Mouse (Mus musculus) urinary bladder, postnatal 4 days (tissue): ENCODE measurements around the gene 3100002H09Rik.

Experiments
- DNase-seq, 2 experiments: peaks; one replicate each; pipeline ENCODE4 v3.0.0; 2021 to 2022; ENCODE audit warnings: low spot score in 2 of 2

Gene 3100002H09Rik

GRCm38 (mm10) chr4:124610703-124611102, at the start of gene 3100002H09Rik:
Gene 3100002H09Rik, minus strand, starts transcription at chr4:124610803.
- DNase-seq = no peak

GRCm38 (mm10) chr4:124659251-124660217, 48.9 kb upstream of the 3100002H09Rik start:
- no peak for DNase-seq

DNA sequence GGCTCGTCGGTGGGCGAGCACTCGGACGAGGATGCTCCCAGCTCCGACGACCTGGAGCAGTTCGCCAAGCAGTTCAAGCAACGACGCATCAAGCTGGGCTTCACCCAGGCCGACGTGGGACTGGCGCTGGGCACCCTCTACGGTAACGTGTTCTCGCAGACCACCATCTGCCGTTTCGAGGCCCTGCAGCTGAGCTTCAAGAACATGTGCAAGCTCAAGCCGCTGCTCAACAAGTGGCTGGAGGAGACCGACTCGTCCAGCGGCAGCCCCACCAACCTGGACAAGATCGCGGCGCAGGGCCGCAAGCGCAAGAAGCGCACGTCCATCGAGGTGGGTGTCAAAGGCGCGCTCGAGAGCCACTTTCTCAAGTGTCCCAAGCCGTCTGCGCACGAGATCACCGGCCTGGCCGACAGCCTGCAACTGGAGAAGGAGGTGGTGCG, 47.8 kb upstream of the 3100002H09Rik start:
- DNase-seq = no peak

DNA sequence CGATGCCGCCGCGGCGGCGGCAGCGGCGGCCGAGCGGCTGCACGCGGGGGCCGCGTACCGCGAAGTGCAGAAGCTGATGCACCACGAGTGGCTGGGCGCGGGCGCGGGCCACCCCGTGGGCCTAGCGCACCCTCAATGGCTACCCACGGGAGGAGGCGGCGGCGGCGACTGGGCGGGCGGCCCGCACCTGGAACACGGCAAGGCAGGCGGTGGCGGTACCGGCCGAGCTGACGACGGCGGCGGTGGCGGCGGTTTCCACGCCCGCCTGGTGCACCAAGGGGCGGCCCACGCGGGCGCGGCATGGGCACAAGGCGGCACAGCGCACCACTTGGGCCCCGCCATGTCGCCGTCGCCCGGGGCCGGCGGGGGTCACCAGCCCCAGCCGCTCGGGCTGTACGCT, 47.2 kb upstream of the 3100002H09Rik start:
- no peak for DNase-seq

DNA sequence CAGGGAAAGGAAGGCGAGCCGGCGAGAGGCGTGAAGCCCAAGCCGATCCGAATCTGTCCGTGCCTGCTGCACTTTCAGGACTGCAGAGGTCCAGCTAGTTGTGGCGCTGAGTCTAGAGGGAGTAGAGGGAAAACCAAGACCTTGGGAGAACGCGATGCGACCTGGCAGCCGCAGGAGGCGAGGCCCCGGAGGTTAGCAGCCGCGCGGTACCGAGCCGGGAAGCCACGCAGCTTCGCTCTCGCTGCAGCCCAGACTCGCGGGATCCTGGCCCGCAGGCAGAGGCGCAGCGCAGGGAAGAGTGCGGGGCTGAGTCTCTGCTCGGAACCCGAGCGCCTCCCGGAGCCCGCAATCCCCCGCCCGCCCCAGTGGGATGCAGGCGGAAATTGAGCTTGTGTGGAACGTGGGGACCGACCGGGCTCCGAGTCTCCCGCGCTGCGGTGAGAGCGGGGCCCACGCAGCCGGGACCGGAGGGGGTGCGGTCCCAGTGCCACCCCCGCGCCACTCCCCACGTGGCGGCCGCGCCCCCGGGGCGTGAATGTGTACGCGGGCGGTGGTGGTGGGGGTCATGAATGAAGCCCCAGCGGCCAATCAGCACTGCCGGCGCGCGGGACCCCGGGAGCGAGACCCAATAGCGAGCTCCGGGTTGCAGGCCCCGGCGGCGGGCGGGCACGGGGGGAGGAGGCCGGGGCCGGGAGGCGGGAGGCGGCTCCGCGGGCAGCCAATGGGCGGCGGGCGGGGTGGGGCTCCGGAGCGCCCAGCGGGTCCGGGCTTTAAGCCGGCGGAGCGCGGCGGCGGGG, 46.4 kb upstream of the 3100002H09Rik start:
- DNase-seq = peak; percentile 68 to 73

- DNase-seq = no peak
Measured at GRCm38 (mm10) chr4:124656518-124656853, 45.9 kb upstream of the 3100002H09Rik start, which contains the start of gene Pou3f1. Gene Pou3f1, plus strand, starts transcription at chr4:124656807.

GRCm38 (mm10) chr4:124652886-124653285, 42.3 kb upstream of the 3100002H09Rik start:
- no peak for DNase-seq

- DNase-seq = no peak
Measured at GRCm38 (mm10) chr4:124647909-124648308, 37.3 kb upstream of the 3100002H09Rik start.

DNA sequence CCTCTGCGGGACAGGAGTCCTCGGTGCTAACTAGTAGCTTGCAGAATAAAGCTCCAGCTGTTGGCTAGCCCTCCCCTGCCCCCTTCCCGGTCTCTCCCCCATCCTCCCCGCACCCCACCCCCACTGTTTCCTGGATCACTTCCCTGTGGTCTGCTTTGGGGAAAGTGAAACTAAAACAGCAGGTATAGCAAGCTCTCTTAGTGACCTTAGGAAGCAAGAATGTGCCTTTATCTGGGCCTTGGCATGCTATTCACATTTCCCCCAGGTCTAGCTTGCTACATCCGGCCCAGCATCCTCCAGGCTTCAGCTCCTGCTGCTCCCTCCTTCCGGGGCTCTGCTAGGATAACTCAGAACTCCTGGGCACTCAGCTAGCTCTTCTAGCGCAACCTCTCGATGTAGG, 36.0 kb upstream of the 3100002H09Rik start:
- DNase-seq = no peak

GRCm38 (mm10) chr4:124644974-124645433, 34.4 kb upstream of the 3100002H09Rik start:
- no peak for DNase-seq

DNA sequence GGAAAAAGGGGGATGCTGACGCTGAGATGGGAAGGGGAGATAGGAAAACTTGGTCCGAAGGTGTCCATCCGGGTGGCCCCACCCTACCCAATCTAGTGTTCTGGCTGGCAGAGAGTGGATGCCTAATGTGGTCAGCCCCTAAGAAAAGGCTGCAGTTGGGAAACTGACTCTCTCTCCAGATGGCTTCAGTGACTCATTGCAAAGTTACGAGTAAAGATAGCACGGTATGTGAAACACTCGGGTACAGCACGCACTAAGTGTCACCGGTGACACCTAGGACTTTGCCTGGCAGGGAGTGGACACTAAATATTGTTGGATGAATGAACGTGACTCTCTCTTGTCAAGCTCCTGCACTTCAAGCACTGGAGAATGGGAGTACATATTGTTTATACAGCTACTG, 33.3 kb upstream of the 3100002H09Rik start:
- DNase-seq = no peak

DNA sequence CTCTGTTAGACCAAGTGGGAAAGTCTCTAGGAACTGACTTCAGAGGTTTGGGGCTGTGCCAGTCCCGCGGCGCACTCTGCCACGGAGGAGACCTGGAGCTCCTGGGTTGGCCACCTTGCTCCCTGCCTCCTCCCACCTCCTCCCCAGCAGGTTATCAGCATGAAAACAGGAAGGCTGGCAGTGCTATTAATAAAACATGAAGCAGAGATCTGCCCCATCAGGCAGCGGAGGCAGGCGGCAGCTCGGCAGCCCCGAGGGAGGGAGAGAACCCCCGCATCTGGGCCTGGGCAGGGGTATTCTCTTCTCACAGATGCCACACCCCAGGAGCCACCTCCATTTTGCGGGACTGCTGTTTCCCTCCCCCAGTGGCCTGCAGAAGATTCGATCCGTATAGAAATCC, 29.1 kb upstream of the 3100002H09Rik start:
- DNase-seq = no peak

GRCm38 (mm10) chr4:124633281-124633680, 22.7 kb upstream of the 3100002H09Rik start:
- DNase-seq = peak in 1 of 2 experiments; percentile 75

DNA sequence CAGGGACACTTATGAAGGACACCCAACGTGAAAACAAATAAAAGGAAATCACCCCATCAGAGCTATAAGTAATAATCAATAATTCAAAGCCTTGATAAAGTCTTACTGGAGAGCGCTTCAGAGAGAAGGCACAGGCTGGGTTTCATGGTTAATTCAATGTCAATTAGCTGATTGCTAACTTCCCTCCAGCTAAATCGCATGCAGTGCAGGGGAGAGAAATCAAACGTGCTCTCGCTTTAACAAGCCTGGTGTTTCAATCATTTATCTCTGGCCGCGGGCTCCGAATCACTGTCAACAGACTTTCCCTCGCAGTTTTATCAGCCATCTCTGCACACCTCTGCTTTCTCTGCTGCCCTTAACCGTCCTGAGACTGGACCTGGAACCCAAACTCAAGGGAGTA, 22.3 kb upstream of the 3100002H09Rik start:
- no peak for DNase-seq

DNA sequence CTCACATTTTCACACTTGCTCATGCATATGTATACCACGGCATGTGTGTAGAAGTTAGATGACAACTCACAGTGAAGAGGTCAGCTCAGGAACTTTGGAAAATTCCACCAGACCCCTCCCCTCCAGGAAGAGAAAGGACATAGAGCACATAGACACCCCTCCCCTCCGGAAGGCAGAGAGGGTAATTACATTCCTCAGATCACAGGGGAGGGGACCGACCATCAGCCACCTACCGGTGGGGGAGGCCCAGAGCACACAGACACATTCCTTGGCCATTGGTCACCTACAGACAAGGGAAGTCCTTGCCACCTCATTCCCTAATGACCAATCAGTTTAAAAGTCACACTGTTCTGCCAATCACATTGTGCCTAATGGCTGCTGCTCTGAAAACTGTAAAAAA, 20.9 kb upstream of the 3100002H09Rik start:
- no peak for DNase-seq

DNA sequence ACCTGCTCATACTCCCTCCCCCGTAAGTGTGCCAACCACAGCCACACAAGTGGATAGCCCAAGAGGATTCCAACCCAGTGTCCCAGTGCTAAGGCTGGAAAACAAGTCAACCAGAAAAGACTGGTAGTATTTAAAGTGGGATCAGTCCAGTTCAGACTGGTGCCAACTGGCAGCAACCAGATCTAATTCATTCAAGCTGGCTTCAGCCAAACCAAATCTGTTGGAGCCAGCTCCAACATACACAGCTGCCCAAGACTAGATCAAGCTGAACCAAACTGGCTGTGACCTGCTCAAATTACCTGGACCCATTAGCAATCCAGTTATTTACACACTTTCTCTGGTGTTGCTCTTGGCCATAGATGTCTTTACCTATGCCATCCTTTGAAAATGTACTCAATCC, 16.2 kb upstream of the 3100002H09Rik start:
- DNase-seq = no peak

DNA sequence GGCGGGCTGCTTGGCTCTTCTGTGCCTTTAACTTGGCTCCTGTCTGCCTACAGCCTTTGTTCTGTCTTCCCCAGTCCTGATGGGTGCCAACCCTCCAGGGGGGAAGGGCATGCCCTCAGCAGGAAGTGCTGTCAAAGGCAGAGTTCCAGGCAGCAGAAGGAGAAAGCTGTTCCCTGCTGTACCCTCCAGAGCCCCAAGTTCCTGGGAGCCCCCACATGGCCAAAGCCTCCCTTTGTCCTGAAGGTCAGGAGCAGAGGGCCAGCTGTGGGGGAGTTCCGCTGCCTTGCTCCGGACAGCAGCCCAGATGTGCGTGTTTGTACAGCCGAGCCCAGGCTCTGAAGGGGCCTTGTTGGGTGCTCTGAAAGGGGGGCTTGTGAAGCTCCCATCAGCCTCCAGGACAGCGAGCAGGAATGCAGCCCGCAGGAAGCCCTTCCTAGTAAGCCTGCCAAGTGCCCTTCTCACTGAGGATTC, 13.5 kb upstream of the 3100002H09Rik start:
- DNase-seq = no peak

GRCm38 (mm10) chr4:124622566-124622965, 12.0 kb upstream of the 3100002H09Rik start:
- DNase-seq = no peak

DNA sequence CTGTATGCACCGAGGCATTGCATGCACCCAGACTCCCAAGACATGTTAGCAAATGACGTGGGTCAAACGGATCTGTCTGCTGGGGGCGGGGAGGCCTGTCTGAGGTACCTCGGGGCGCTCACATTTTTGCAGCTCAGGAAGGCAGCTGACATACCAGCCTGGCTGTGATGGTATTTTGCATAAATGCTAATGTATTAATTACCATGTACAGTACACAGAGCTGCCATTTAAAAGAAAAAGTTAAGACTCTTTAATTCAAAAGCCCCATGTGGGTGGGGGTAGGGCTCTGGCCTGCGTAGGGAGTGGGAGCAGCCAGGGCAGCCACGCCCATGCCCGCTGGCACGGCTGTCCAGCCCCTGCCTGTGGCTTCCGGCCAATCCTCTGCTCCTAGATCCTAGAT, 10.8 kb upstream of the 3100002H09Rik start:
- DNase-seq = no peak

- DNase-seq = no peak
Measured at GRCm38 (mm10) chr4:124618599-124618998, 8.0 kb upstream of the 3100002H09Rik start.

- no peak for DNase-seq
Measured at GRCm38 (mm10) chr4:124616636-124617035, 6.0 kb upstream of the 3100002H09Rik start.

DNA sequence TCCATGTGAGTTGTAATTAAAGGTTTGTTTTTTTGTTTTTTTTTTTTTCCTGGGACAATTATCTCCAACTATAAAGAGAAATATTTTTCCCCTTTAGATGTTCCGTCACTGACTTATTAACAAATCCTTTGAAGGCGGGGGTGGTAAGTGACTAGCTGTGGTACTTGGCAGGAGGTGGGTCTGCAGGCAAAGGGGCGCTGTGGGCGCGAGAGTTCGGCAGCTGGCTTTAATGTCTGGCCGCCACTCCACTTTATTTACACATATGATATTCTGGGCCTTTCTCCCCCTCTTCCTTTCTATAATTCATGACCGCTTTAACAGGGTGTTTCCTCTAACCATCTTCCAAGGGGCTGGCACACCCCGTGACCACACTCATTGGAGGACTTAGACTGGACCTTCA, 5.4 kb upstream of the 3100002H09Rik start:
- DNase-seq = no peak
